21 mouse cellular contexts compared by ENCODE assay signal in genomic region chr10:3424016-3424415, GRCm38 (mm10). TPM values are rescaled to one million over a fixed set of nuclear protein-coding genes. Genes with fewer than 3 reads are reported as not detected.
DNase-seq lines count a peak whose midpoint lies in the region; ATAC-seq lines count a peak whose summit lies in the region.
"Had no signal": no experiment of that assay in that cellular context is flagged by ENCODE, and none has a peak within 500 bp of the region (broad histone marks: within the 10 kb centered on the region; RNA-seq: fewer than 3 reads in every experiment).

No protein-coding gene starts in this region.

- no peak overlapping the region for H3K4me2 ChIP-seq in hindbrain, embryonic 13.5 days
- H3K4me2 ChIP-seq: embryonic facial prominence, embryonic 12.5 days; forebrain, embryonic 13.5 days; forebrain, embryonic 15.5 days had no signal

- H3K27me3 ChIP-seq in hindbrain, embryonic 13.5 days, result no peaks in the 10 kb centered on the region
- no peaks in the 10 kb centered on the region for H3K27me3 ChIP-seq in hindbrain, embryonic 10.5 days (ENCODE audit: insufficient read depth, poor library complexity, severe bottlenecking)
- H3K27me3 ChIP-seq: embryonic facial prominence, embryonic 12.5 days; forebrain, embryonic 13.5 days; forebrain, embryonic 15.5 days; Patski had no signal

- H3K36me3 ChIP-seq in hindbrain, embryonic 13.5 days, result no peaks in the 10 kb centered on the region
- H3K36me3 ChIP-seq in hindbrain, embryonic 10.5 days, result no peaks in the 10 kb centered on the region
- H3K36me3 ChIP-seq: embryonic facial prominence, embryonic 10.5 days; embryonic facial prominence, embryonic 12.5 days; forebrain, embryonic 15.5 days had no signal

- ATAC-seq in hindbrain, embryonic 13.5 days (ENCODE audit: low FRiP score), result peak; percentile 14; the same call in 1 of the 2 replicates
- ATAC-seq: activated CD4-positive, CD25-positive, alpha-beta regulatory T cell, adult 4 months; forebrain, embryonic 13.5 days; forebrain, embryonic 15.5 days; forebrain, postnatal 0 days; Patski had no signal

- no peak for DNase-seq in hindbrain, embryonic 10.5 days (ENCODE audit: low spot score)
- DNase-seq in retina, embryonic 14.5 days (ENCODE audit: low spot score), result peak; percentile 66
- DNase-seq in frontal cortex, adult 2 months (ENCODE audit: extremely low spot score in 1 of 2, low spot score in 1 of 2), result no peak
- DNase-seq in left cerebral cortex, postnatal 14 days (ENCODE audit: low spot score in 2 of 2), result no peak
- DNase-seq: adrenal gland, adult 8-10 months; adrenal gland, postnatal 14 days; adrenal gland, postnatal 36 days; cerebellum, adult 11-12 months; cerebellum, adult 2 months; cerebellum, adult 9-10 months; cerebellum, postnatal 10 days; cerebellum, postnatal 25 days; forebrain, postnatal 0 days had no signal

- H3K27ac ChIP-seq in hindbrain, embryonic 13.5 days, result no peak overlapping the region
- H3K27ac ChIP-seq in hindbrain, embryonic 10.5 days, result no peak overlapping the region
- H3K27ac ChIP-seq: embryonic facial prominence, embryonic 10.5 days; embryonic facial prominence, embryonic 12.5 days; forebrain, embryonic 13.5 days; forebrain, embryonic 15.5 days had no signal

- H3K4me1 ChIP-seq in hindbrain, embryonic 13.5 days (replicated peaks), result peaks cover 13% of the 10 kb centered on the region; the same call in 1 of the 2 replicates
- no peaks in the 10 kb centered on the region for H3K4me1 ChIP-seq in hindbrain, embryonic 10.5 days (replicated peaks)
- H3K4me1 ChIP-seq: embryonic facial prominence, embryonic 10.5 days; embryonic facial prominence, embryonic 12.5 days had no signal

- intact Hi-C loops in left cerebral cortex, postnatal 14 days (cut with DNase I), result no loop called here

- H3K9ac ChIP-seq in hindbrain, embryonic 13.5 days, result no peak overlapping the region
- H3K9ac ChIP-seq: embryonic facial prominence, embryonic 12.5 days; forebrain, embryonic 13.5 days; forebrain, embryonic 15.5 days; forebrain, postnatal 0 days had no signal

- H3K9me3 ChIP-seq in hindbrain, embryonic 13.5 days, result no peaks in the 10 kb centered on the region
- H3K9me3 ChIP-seq in hindbrain, embryonic 10.5 days, result no peaks in the 10 kb centered on the region
- H3K9me3 ChIP-seq: embryonic facial prominence, embryonic 10.5 days; embryonic facial prominence, embryonic 12.5 days; forebrain, embryonic 13.5 days; forebrain, embryonic 15.5 days had no signal

- no peak overlapping the region for H3K4me3 ChIP-seq in hindbrain, embryonic 13.5 days
- no peak overlapping the region for H3K4me3 ChIP-seq in hindbrain, embryonic 10.5 days
- H3K4me3 ChIP-seq: embryonic facial prominence, embryonic 10.5 days; embryonic facial prominence, embryonic 12.5 days; forebrain, embryonic 13.5 days; forebrain, embryonic 15.5 days had no signal

RNA-seq across cellular contexts. Expression of gene Ppp1r14c, which starts 58.2 kb away (rescaled TPM):
- 42.6 and 43.3 TPM in 2 replicates for polyA plus RNA-seq in hindbrain, embryonic 13.5 days (2015; fragmentation: Nextera tagmentation; extraction: Ambion mirVana)
- polyA plus RNA-seq in hindbrain, embryonic 10.5 days (2016; fragmentation: Nextera tagmentation; extraction: Ambion mirVana), result 3.5 and 6.0 TPM in 2 replicates
- polyA plus RNA-seq in frontal cortex, adult 2 months (2012; rRNA removed), result 15.7 and 16.5 TPM in 2 replicates
- total RNA-seq in left cerebral cortex, postnatal 14 days (2021), result 10 to 100 TPM; 40.0 to 45.7 TPM
- total RNA-seq: MEL had no signal
- polyA plus RNA-seq: activated CD4-positive, CD25-positive, alpha-beta regulatory T cell, adult 4 months had no signal
